Mouse (Mus musculus): ENCODE data around the gene Sds.
"Not testable (repeated sequence)": the region's sequence is repeated elsewhere in the genome, so short reads cannot be mapped to it uniquely, and the experiment has no call there.

The Sds gene

GRCm38 (mm10) chr5:120492437-120492836, 16.1 kb downstream of the Sds start:
- peak; percentile 94 for DNase-seq (ENCODE audit: low spot score)

- DNase-seq (ENCODE audit: low spot score) = no peak
These were observed 17.1 kb downstream of the Sds start for GRCm38 (mm10) chr5:120493440-120493839.

GRCm38 (mm10) chr5:120493873-120494395, 17.6 kb downstream of the Sds start:
- no peak for DNase-seq (ENCODE audit: low spot score)

GRCm38 (mm10) chr5:120495064-120495702, 18.9 kb downstream of the Sds start:
- DNase-seq (ENCODE audit: low spot score) = no peak

- no peak for DNase-seq (ENCODE audit: low spot score)
These were observed 19.4 kb downstream of the Sds start for GRCm38 (mm10) chr5:120495703-120496226.

GRCm38 (mm10) chr5:120497071-120497470, 20.7 kb downstream of the Sds start:
- DNase-seq (ENCODE audit: low spot score) = no peak

- no peak for DNase-seq (ENCODE audit: low spot score)
These were observed 22.9 kb downstream of the Sds start for GRCm38 (mm10) chr5:120499202-120499601.

GRCm38 (mm10) chr5:120500609-120501008, 24.3 kb downstream of the Sds start:
- not testable (repeated sequence) for DNase-seq (ENCODE audit: low spot score)

- no peak for DNase-seq (ENCODE audit: low spot score)
These were observed 25.9 kb downstream of the Sds start for GRCm38 (mm10) chr5:120502147-120502621.

GRCm38 (mm10) chr5:120502675-120503143, 26.4 kb downstream of the Sds start:
- DNase-seq (ENCODE audit: low spot score) = no peak

GRCm38 (mm10) chr5:120503144-120503795, 26.9 kb downstream of the Sds start, which contains the start of gene Plbd2:
Gene Plbd2 (minus strand): TSS chr5:120503625.
- peak; percentile 94 for DNase-seq (ENCODE audit: low spot score)

- DNase-seq (ENCODE audit: low spot score) = peak; percentile 88
These were observed 29.0 kb downstream of the Sds start for GRCm38 (mm10) chr5:120505368-120505767.

- no peak for DNase-seq (ENCODE audit: low spot score)
These were observed 29.5 kb downstream of the Sds start for GRCm38 (mm10) chr5:120505781-120506180.

- DNase-seq (ENCODE audit: low spot score) = no peak
These were observed 30.2 kb downstream of the Sds start for GRCm38 (mm10) chr5:120506490-120506889.

- no peak for DNase-seq (ENCODE audit: low spot score)
These were observed 31.0 kb downstream of the Sds start for GRCm38 (mm10) chr5:120507311-120507710.

- DNase-seq (ENCODE audit: low spot score) = peak; percentile 99
These were observed 34.8 kb downstream of the Sds start, which contains the start of gene Slc8b1 for GRCm38 (mm10) chr5:120510982-120511642. Gene Slc8b1 (plus strand): TSS chr5:120511168.

GRCm38 (mm10) chr5:120511643-120512220, 35.4 kb downstream of the Sds start:
- no peak for DNase-seq (ENCODE audit: low spot score)

- DNase-seq (ENCODE audit: low spot score) = no peak
These were observed 36.7 kb downstream of the Sds start for GRCm38 (mm10) chr5:120512911-120513555.

- DNase-seq (ENCODE audit: low spot score) = no peak
These were observed 37.8 kb downstream of the Sds start for GRCm38 (mm10) chr5:120514031-120514677.

- peak; percentile 67 for DNase-seq (ENCODE audit: low spot score)
These were observed 38.4 kb downstream of the Sds start for GRCm38 (mm10) chr5:120514754-120515153.

GRCm38 (mm10) chr5:120515451-120515850, 39.1 kb downstream of the Sds start:
- DNase-seq (ENCODE audit: low spot score) = no peak
